Mouse (Mus musculus) myocyte (in vitro differentiated cells): ENCODE measurements at regions not wholly inside any gene's neighbourhood (a gene's known extent, or its start where the extent isn't known, plus 50 kb on each side); places are given as distances from the start of the nearest gene placed in this dataset.

Source experiments
- H3K27me3 ChIP-seq: one replicate; pipeline ENCODE4 v1.6.1; 2011; ENCODE audit not compliant: control insufficient read depth, insufficient read depth, insufficient read length
- H3K36me3 ChIP-seq: one replicate; pipeline ENCODE4 v1.6.1; 2011; ENCODE audit not compliant: control insufficient read depth, insufficient read depth
- H3K4me2 ChIP-seq: one replicate; pipeline ENCODE4 v1.6.1; 2011; ENCODE audit warnings: low read depth, control low read depth
- H3K4me3 ChIP-seq: one replicate; pipeline ENCODE4 v1.5.1; 2011; ENCODE audit warnings: mild to moderate bottlenecking, control low read depth, moderate library complexity
- H3K79me2 ChIP-seq: one replicate; pipeline ENCODE4 v1.6.1; 2011; ENCODE audit not compliant: control insufficient read depth, insufficient read depth
- H3ac ChIP-seq: one replicate; pipeline ENCODE4 v1.6.1; 2011; ENCODE audit not compliant: control insufficient read depth, insufficient read length
- CEBPB ChIP-seq: IDR thresholded peaks from 2 replicates; pipeline ENCODE4 v1.6.1; 2011; ENCODE audit warnings: mild to moderate bottlenecking, moderate library complexity; ENCODE audit not compliant: poor library complexity, insufficient read depth, severe bottlenecking
- E2F4 ChIP-seq: IDR thresholded peaks from one replicate; pipeline ENCODE4 v1.6.1; 2011; ENCODE audit warnings: mild to moderate bottlenecking, control low read depth, moderate library complexity; ENCODE audit not compliant: insufficient read depth
- MAX ChIP-seq: IDR thresholded peaks from one replicate; pipeline ENCODE4 v1.6.1; 2011; ENCODE audit warnings: low read depth, mild to moderate bottlenecking, control low read depth
- MYOD1 ChIP-seq, 3 experiments: IDR thresholded peaks; one replicate each; pipeline ENCODE4 v1.6.1; 2011; ENCODE audit warnings: control low read depth in 2 of 3, low read depth in 2 of 3, mild to moderate bottlenecking in 2 of 3, moderate library complexity in 1 of 3; ENCODE audit not compliant: insufficient read length in 2 of 3, control insufficient read depth in 1 of 3
- MYOG ChIP-seq, 3 experiments: IDR thresholded peaks; one replicate each; pipeline ENCODE4 v1.6.1; 2011; ENCODE audit warnings: control low read depth in 2 of 3, low read depth in 2 of 3, mild to moderate bottlenecking in 2 of 3; ENCODE audit not compliant: insufficient read length in 2 of 3, control insufficient read depth in 1 of 3, insufficient read depth in 1 of 3
- POLR2A ChIP-seq: IDR thresholded peaks from one replicate; pipeline ENCODE4 v1.6.1; 2011; ENCODE audit warnings: low read depth, mild to moderate bottlenecking, control low read depth, moderate library complexity; ENCODE audit not compliant: insufficient read length
- POLR2AphosphoS2 ChIP-seq: IDR thresholded peaks from one replicate; pipeline ENCODE4 v1.6.1; 2011; ENCODE audit warnings: low read depth, control low read depth; ENCODE audit not compliant: insufficient read length
- REST ChIP-seq: IDR thresholded peaks from one replicate; pipeline ENCODE4 v1.6.1; 2011; ENCODE audit warnings: mild to moderate bottlenecking, control low read depth, moderate library complexity; ENCODE audit not compliant: insufficient read depth, insufficient read length
- SRF ChIP-seq: IDR thresholded peaks from one replicate; pipeline ENCODE4 v1.6.1; 2011; ENCODE audit warnings: low read depth; ENCODE audit not compliant: control insufficient read depth, insufficient read length
- TCF12 ChIP-seq: IDR thresholded peaks from one replicate; pipeline ENCODE4 v1.6.1; 2011; ENCODE audit warnings: mild to moderate bottlenecking, control low read depth; ENCODE audit not compliant: poor library complexity, insufficient read depth, severe bottlenecking
- TCF3 ChIP-seq: IDR thresholded peaks from one replicate; pipeline ENCODE4 v1.6.1; 2011; ENCODE audit warnings: low read depth, control low read depth; ENCODE audit not compliant: insufficient read length
- USF1 ChIP-seq: IDR thresholded peaks from one replicate; pipeline ENCODE4 v1.6.1; 2011; ENCODE audit warnings: low read depth, mild to moderate bottlenecking, control low read depth, moderate library complexity

GRCm38 (mm10) chr10:107989913-107990312, 78.0 kb upstream of the Otogl start:
- TF ChIP-seq SRF, result no peak
- no peak for TF ChIP-seq USF1
- TF ChIP-seq MYOD1 (IDR thresholded peaks at IDR 0.05; ENCODE audit: control insufficient read depth in 1 of 3, insufficient read length in 2 of 3, low read depth in 2 of 3), result no peak
- TF ChIP-seq E2F4, result no peak
- no peak for TF ChIP-seq TCF12
- no peak for TF ChIP-seq CEBPB
- TF ChIP-seq MYOG (IDR thresholded peaks at IDR 0.05; ENCODE audit: control insufficient read depth in 1 of 3, insufficient read depth in 1 of 3, insufficient read length in 2 of 3, low read depth in 2 of 3), result no peak
- TF ChIP-seq POLR2A, result no peak
- TF ChIP-seq POLR2AphosphoS2, result no peak
- TF ChIP-seq TCF3, result no peak
- no peak for TF ChIP-seq REST
- H3K27me3 ChIP-seq, result no peaks in the 10 kb centered on the region
- H3K36me3 ChIP-seq, result no peaks in the 10 kb centered on the region
- no peak overlapping the region for H3ac ChIP-seq
- H3K4me2 ChIP-seq, result no peak overlapping the region
- no peak overlapping the region for H3K4me3 ChIP-seq
- no peaks in the 10 kb centered on the region for H3K79me2 ChIP-seq

- no peak overlapping the region for H3K4me2 ChIP-seq
- no peak overlapping the region for H3K4me3 ChIP-seq
- no peaks in the 10 kb centered on the region for H3K79me2 ChIP-seq
- no peaks in the 10 kb centered on the region for H3K36me3 ChIP-seq
- H3ac ChIP-seq, result no peak overlapping the region
- no peak for TF ChIP-seq TCF12
- no peak for TF ChIP-seq CEBPB
- TF ChIP-seq SRF, result no peak
- TF ChIP-seq MAX, result no peak
- no peak for TF ChIP-seq POLR2A
- TF ChIP-seq E2F4, result no peak
- no peaks in the 10 kb centered on the region for H3K27me3 ChIP-seq
Observed at GRCm38 (mm10) chr10:107982632-107983031, 70.7 kb upstream of the Otogl start.

GRCm38 (mm10) chr10:107982082-107982481, 70.1 kb upstream of the Otogl start:
- Histone ChIP-seq H3K27me3 (no peaks in the 10 kb centered on the region), H3ac (no peak overlapping the region), H3K4me2 (no peak overlapping the region), H3K36me3 (no peaks in the 10 kb centered on the region), H3K4me3 (no peak overlapping the region), H3K79me2 (no peaks in the 10 kb centered on the region)
- no peak for TF ChIP-seq MAX
- no peak for TF ChIP-seq USF1
- TF ChIP-seq TCF12, result no peak
- TF ChIP-seq REST, result no peak
- no peak for TF ChIP-seq CEBPB
- TF ChIP-seq SRF, result no peak
- TF ChIP-seq E2F4, result no peak
- no peak for TF ChIP-seq MYOD1 (IDR thresholded peaks at IDR 0.05; ENCODE audit: control insufficient read depth in 1 of 3, insufficient read length in 2 of 3, low read depth in 2 of 3)
- no peak for TF ChIP-seq POLR2AphosphoS2
- TF ChIP-seq TCF3, result no peak
- TF ChIP-seq POLR2A, result no peak
- no peak for TF ChIP-seq MYOG (IDR thresholded peaks at IDR 0.05; ENCODE audit: control insufficient read depth in 1 of 3, insufficient read depth in 1 of 3, insufficient read length in 2 of 3, low read depth in 2 of 3)

- Histone ChIP-seq H3K4me3 (no peak overlapping the region), H3K4me2 (no peak overlapping the region), H3ac (no peak overlapping the region), H3K36me3 (no peaks in the 10 kb centered on the region), H3K27me3 (no peaks in the 10 kb centered on the region), H3K79me2 (no peaks in the 10 kb centered on the region)
- TF ChIP-seq E2F4, result no peak
- TF ChIP-seq SRF, result no peak
- TF ChIP-seq REST, result no peak
- no peak for TF ChIP-seq TCF3
- TF ChIP-seq USF1, result no peak
- TF ChIP-seq TCF12, result no peak
- TF ChIP-seq POLR2AphosphoS2, result no peak
- TF ChIP-seq CEBPB, result no peak
- no peak for TF ChIP-seq MAX
- TF ChIP-seq POLR2A, result no peak
- TF ChIP-seq MYOD1 (IDR thresholded peaks at IDR 0.05; ENCODE audit: control insufficient read depth in 1 of 3, insufficient read length in 2 of 3, low read depth in 2 of 3), result no peak
- no peak for TF ChIP-seq MYOG (IDR thresholded peaks at IDR 0.05; ENCODE audit: control insufficient read depth in 1 of 3, insufficient read depth in 1 of 3, insufficient read length in 2 of 3, low read depth in 2 of 3)
Observed at GRCm38 (mm10) chr10:107976392-107976965, 64.5 kb upstream of the Otogl start.

GRCm38 (mm10) chr10:107971748-107972147, 59.8 kb upstream of the Otogl start:
- H3K4me3 ChIP-seq, result no peak overlapping the region
- H3K27me3 ChIP-seq, result no peaks in the 10 kb centered on the region
- no peak overlapping the region for H3ac ChIP-seq
- H3K36me3 ChIP-seq, result no peaks in the 10 kb centered on the region
- no peaks in the 10 kb centered on the region for H3K79me2 ChIP-seq
- no peak overlapping the region for H3K4me2 ChIP-seq
- TF ChIP-seq REST, result no peak
- TF ChIP-seq MYOG (IDR thresholded peaks at IDR 0.05; ENCODE audit: control insufficient read depth in 1 of 3, insufficient read depth in 1 of 3, insufficient read length in 2 of 3, low read depth in 2 of 3), result no peak
- no peak for TF ChIP-seq MAX
- no peak for TF ChIP-seq USF1
- TF ChIP-seq POLR2A, result no peak
